Mouse (Mus musculus) hindbrain, embryonic 11.5 days (tissue): ENCODE measurements around the gene Ralgps1. TPM values are rescaled to one million over a fixed set of nuclear protein-coding genes. Genes with fewer than 3 reads are reported as not detected.

Experiments used
- ATAC-seq: fragments of 200-750 bp; cut with Nextera tagmentation; 2 replicates; pipeline ENCODE4 v1.8.0; 2017; ENCODE audit warnings: mild to moderate bottlenecking, moderate TSS enrichment, moderate library complexity; ENCODE audit not compliant: low FRiP score
- DNase-seq: peaks from one replicate; pipeline ENCODE4 v3.0.0-alpha.2; 2015; ENCODE audit warnings: low spot score
- H3K27ac ChIP-seq: fragments of 300-500 bp; sonication (generic); 2 replicates; pipeline ENCODE4 v1.5.1; 2014; ENCODE audit warnings: mild to moderate bottlenecking, low read depth, low read length
- H3K27me3 ChIP-seq: fragments of 300-500 bp; sonication (generic); 2 replicates; pipeline ENCODE4 v1.6.1; 2014; ENCODE audit warnings: mild to moderate bottlenecking, low read length, moderate library complexity, mixed read lengths; ENCODE audit not compliant: control insufficient read depth, insufficient read depth
- H3K36me3 ChIP-seq: fragments of 300-500 bp; sonication (generic); 2 replicates; pipeline ENCODE4 v1.6.1; 2014; ENCODE audit warnings: mild to moderate bottlenecking, low read length, moderate library complexity, mixed read lengths; ENCODE audit not compliant: control insufficient read depth, insufficient read depth
- H3K4me1 ChIP-seq: fragments of 300-500 bp; sonication (generic); replicated peaks from 2 replicates; pipeline ENCODE4 v1.6.1; 2014; ENCODE audit warnings: low read length, mixed read lengths; ENCODE audit not compliant: control insufficient read depth, insufficient read depth
- H3K4me2 ChIP-seq: fragments of 300-500 bp; sonication (generic); replicated peaks from 2 replicates; pipeline ENCODE4 v1.6.1; 2014; ENCODE audit warnings: mild to moderate bottlenecking, low read depth, low read length
- H3K4me3 ChIP-seq: fragments of 300-500 bp; sonication (generic); 2 replicates; pipeline ENCODE4 v1.5.1; 2014; ENCODE audit warnings: low read depth, low read length
- H3K9ac ChIP-seq: fragments of 300-500 bp; sonication (generic); 2 replicates; pipeline ENCODE4 v1.6.1; 2014; ENCODE audit warnings: low read depth, low read length
- H3K9me3 ChIP-seq: fragments of 300-500 bp; sonication (generic); 2 replicates; pipeline ENCODE4 v1.6.1; 2016; ENCODE audit warnings: low read length; ENCODE audit not compliant: control insufficient read depth
- WGBS: fragments of 180-500 bp; shearing (Covaris S2); extraction: QIAGEN DNeasy Blood & Tissue Kit; methylation state at CpG from one replicate; pipeline ENCODE4 v1.1.7; 2014; 5-methylcytosine and 5-hydroxymethylcytosine counted together
- polyA plus RNA-seq: library from polyadenylated mRNA; unstranded; fragments of >200 nt; fragmentation: Nextera tagmentation; extraction: Ambion mirVana; gene quantifications from 2 replicates; pipeline ENCODE4 v1.2.1, GENCODE M21; 2014

The Ralgps1 gene
- polyA plus RNA-seq, 1 experiment from 2014 or later: 20.6 TPM

DNA sequence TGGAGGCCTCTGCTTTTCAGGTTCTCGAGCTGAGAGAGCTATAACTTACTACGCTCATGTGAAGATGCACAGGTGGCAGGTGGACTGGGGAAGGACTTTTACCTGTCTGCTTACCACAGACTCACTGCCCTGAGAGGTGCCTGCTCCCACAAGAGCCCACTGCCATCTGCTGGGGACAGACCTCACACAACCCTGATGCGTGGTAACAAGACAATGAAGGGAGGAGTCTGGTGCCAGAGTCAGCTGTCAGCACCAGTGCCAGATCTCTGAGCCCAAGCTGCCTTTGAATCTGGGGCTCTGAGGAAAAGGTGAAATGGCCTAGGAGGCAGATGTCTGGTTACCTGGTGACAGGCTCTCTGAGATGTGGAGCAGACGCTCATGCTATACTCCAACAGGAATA, 136.4 kb downstream of the Ralgps1 start:
- 86% methylated on average over 4 of the region's 4 CpGs for WGBS
- ATAC-seq (no peak), DNase-seq (no peak)
- H3K9me3 ChIP-seq: no peaks in the 10 kb centered on the region
- no peaks in the 10 kb centered on the region for H3K4me1 ChIP-seq
- no peaks in the 10 kb centered on the region for H3K36me3 ChIP-seq
- H3K4me2 ChIP-seq: no peak overlapping the region
- no peak overlapping the region for H3K4me3 ChIP-seq
- H3K27me3 ChIP-seq: no peaks in the 10 kb centered on the region
- no peak overlapping the region for H3K9ac ChIP-seq
- no peak overlapping the region for H3K27ac ChIP-seq

DNA sequence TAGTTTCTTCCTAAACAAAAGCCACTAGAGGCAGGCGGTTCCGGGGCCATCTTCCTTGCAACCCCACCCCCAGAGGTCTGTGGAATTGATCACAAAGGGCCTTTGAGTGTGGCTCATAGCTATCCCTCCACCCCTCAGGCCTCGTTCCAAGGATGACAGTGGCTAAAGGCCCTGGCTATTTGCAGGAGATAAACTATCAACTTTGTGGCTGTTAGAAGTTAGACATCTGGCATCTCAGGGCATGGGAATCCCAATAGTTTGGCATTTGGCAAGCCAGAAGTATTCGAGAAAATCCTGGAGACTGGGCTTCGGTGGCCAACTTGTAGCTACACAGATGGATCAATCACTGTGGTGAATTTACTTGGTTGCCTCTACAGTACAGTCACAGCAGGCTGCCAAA, 137.4 kb downstream of the Ralgps1 start:
- DNase-seq (no peak), ATAC-seq (no peak)
- Histone ChIP-seq H3K36me3 (no peaks in the 10 kb centered on the region), H3K4me3 (no peak overlapping the region), H3K27ac (no peak overlapping the region), H3K9ac (no peak overlapping the region), H3K4me1 (no peaks in the 10 kb centered on the region), H3K4me2 (no peak overlapping the region), H3K27me3 (no peaks in the 10 kb centered on the region), H3K9me3 (no peaks in the 10 kb centered on the region)
- 71% methylated on average over 5 of the region's 5 CpGs for WGBS

DNA sequence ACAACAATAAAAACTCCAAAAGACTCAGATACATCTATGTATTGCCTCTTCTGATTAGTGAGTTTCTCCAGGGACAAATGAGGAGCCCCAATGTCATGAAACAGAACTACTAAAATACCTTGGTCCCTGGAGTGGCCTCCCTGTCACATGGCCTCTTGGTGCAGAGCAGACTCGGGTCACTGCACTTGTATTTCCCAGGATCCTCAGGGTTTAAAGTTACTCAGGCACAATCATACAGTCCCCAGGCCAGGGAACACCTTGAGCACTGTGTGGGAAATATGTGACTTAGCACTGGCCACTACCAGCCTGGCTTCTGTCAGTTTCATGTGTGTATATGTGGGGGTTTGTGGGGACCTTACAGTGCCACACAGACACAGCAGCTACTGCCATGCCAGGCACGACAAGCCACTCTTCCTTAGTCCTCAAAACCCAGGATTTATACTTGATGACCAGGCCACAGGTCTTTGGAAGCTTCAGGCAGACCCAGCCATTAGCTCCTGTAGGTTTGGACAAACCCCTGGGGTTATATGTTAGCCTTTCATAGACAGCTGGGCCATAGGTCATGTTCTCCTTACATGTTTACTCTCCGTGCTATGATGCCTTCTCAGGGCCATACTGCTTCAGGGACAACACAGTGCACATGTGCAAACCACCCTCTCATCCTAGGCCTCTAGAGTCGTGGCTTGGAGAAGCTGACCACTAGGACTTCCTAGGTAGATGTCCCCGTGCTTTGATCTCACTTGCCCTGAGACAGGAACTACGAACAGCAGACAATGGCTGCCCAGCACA, 138.3 kb downstream of the Ralgps1 start:
- H3K4me3 ChIP-seq: no peak overlapping the region
- H3K36me3 ChIP-seq: no peaks in the 10 kb centered on the region
- 74% methylated on average over 6 of the region's 6 CpGs for WGBS
- no peaks in the 10 kb centered on the region for H3K4me1 ChIP-seq
- H3K9ac ChIP-seq: no peak overlapping the region
- no peaks in the 10 kb centered on the region for H3K27me3 ChIP-seq
- H3K27ac ChIP-seq: no peak overlapping the region
- no peak overlapping the region for H3K4me2 ChIP-seq
- ATAC-seq (no peak), DNase-seq (no peak)
- H3K9me3 ChIP-seq: no peaks in the 10 kb centered on the region

DNA sequence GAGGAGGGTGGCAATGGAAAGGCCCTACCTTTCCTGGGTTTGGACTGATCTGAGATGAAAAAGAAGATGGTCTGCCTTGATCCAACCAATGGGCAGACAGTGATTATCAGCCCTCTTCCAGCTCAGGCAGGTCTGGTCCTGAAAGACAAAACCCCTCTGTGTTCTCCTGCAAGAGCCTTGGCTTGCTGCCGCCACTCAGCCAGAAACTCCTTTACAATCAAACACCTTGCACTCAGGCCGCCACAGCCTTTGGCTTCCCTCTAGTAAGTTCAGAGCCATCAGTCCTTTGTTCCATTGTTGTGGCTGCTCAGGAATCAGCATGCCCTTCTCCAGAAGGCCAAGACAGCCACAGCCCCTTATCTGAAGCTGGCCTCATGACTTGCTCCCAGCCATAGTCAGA, 139.5 kb downstream of the Ralgps1 start:
- Histone ChIP-seq H3K36me3 (no peaks in the 10 kb centered on the region), H3K27ac (no peak overlapping the region), H3K4me3 (no peak overlapping the region), H3K4me1 (no peaks in the 10 kb centered on the region), H3K27me3 (no peaks in the 10 kb centered on the region), H3K9me3 (no peaks in the 10 kb centered on the region), H3K9ac (no peak overlapping the region), H3K4me2 (no peak overlapping the region)
- 65% methylated on average over 2 of the region's 2 CpGs for WGBS
- no peak for ATAC-seq
- no peak for DNase-seq

DNA sequence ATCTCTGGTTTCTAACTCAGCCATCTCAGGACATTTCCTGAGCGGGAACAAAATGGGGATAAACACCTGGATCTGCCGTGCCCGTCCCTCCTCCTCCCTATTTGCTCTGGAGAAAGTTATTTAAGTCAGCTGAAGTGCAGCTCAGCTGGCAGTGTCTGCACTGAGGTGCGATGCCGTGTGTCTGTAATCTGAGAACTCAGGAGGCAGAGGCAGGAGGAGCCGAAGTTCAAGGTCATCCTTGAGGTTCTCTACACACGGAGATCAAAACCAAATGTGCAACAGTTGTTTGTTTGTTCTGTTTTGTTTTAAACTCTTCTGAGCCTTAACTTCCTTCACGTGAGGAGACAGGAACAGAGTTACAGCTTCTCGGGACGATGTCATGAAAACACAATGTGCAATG, 140.6 kb downstream of the Ralgps1 start:
- H3K4me2 ChIP-seq: no peak overlapping the region
- no peaks in the 10 kb centered on the region for H3K27me3 ChIP-seq
- no peaks in the 10 kb centered on the region for H3K36me3 ChIP-seq
- WGBS: 79% methylated on average over 10 of the region's 10 CpGs
- no peak overlapping the region for H3K4me3 ChIP-seq
- no peaks in the 10 kb centered on the region for H3K9me3 ChIP-seq
- DNase-seq (no peak), ATAC-seq (no peak)
- no peak overlapping the region for H3K27ac ChIP-seq
- no peaks in the 10 kb centered on the region for H3K4me1 ChIP-seq
- no peak overlapping the region for H3K9ac ChIP-seq

DNA sequence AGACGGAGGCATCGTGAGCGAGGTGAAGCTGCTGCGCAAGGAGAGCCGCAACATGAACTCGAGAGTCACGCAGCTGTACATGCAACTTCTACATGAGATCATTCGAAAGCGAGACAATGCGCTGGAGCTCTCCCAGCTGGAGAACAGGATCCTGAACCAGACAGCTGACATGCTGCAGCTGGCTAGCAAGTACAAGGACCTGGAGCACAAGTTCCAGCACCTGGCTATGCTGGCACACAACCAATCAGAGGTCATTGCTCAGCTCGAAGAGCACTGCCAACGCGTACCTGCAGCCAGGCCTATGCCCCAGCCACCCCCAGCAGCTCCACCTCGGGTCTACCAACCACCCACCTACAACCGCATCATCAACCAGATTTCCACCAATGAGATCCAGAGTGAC, 142.7 kb downstream of the Ralgps1 start:
- H3K9me3 ChIP-seq: no peaks in the 10 kb centered on the region
- no peak overlapping the region for H3K4me3 ChIP-seq
- no peak overlapping the region for H3K9ac ChIP-seq
- H3K27me3 ChIP-seq: no peaks in the 10 kb centered on the region
- H3K36me3 ChIP-seq: no peaks in the 10 kb centered on the region
- ATAC-seq (no peak), DNase-seq (no peak)
- 96% methylated on average over 15 of the region's 15 CpGs for WGBS
- no peak overlapping the region for H3K27ac ChIP-seq
- no peaks in the 10 kb centered on the region for H3K4me1 ChIP-seq
- no peak overlapping the region for H3K4me2 ChIP-seq

DNA sequence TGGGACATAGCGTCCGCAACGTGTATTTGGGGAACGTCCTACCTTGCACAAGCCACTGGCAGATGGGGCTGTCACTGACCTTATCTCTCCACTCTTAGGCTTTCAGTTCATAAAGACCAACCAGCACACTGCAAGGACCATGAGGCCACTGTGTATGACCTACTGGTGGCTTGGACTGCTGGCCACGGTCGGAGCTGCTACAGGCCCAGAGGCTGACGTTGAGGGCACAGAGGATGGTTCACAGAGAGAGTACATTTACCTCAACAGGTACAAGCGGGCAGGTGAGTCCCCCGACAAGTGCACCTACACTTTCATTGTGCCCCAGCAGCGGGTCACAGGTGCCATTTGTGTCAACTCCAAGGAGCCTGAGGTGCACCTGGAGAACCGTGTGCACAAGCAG, 143.2 kb downstream of the Ralgps1 start:
- Histone ChIP-seq H3K36me3 (no peaks in the 10 kb centered on the region), H3K27ac (no peak overlapping the region), H3K4me1 (no peaks in the 10 kb centered on the region), H3K9ac (no peak overlapping the region), H3K9me3 (no peaks in the 10 kb centered on the region), H3K4me3 (no peak overlapping the region), H3K4me2 (no peak overlapping the region), H3K27me3 (no peaks in the 10 kb centered on the region)
- DNase-seq (no peak), ATAC-seq (no peak)
- 93% methylated on average over 11 of the region's 11 CpGs for WGBS

DNA sequence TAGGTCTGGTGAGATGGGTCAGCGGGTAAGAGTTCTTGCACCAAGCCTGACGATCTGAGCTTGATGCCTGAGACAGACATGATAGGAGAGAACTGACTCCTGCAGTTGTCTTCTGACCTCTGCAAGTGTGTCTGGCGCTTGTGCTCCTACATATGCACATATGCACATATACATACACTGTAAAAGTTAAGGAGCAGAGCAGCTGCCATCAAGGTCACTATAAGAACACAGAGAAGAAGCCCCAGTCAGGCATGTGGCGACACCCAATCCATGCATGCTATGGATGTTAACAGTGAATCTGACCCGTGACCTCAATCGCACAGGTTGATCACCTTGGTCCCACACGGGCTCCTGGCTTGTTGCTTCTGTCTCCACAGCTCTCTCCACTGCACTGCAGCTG, 145.4 kb downstream of the Ralgps1 start:
- no peaks in the 10 kb centered on the region for H3K36me3 ChIP-seq
- ATAC-seq: no peak
- no peaks in the 10 kb centered on the region for H3K4me1 ChIP-seq
- DNase-seq: no peak
- H3K27ac ChIP-seq: no peak overlapping the region
- no peak overlapping the region for H3K4me3 ChIP-seq
- H3K9ac ChIP-seq: no peak overlapping the region
- no peaks in the 10 kb centered on the region for H3K9me3 ChIP-seq
- no peak overlapping the region for H3K4me2 ChIP-seq
- WGBS: 93% methylated on average over 7 of the region's 7 CpGs
- H3K27me3 ChIP-seq: no peaks in the 10 kb centered on the region

DNA sequence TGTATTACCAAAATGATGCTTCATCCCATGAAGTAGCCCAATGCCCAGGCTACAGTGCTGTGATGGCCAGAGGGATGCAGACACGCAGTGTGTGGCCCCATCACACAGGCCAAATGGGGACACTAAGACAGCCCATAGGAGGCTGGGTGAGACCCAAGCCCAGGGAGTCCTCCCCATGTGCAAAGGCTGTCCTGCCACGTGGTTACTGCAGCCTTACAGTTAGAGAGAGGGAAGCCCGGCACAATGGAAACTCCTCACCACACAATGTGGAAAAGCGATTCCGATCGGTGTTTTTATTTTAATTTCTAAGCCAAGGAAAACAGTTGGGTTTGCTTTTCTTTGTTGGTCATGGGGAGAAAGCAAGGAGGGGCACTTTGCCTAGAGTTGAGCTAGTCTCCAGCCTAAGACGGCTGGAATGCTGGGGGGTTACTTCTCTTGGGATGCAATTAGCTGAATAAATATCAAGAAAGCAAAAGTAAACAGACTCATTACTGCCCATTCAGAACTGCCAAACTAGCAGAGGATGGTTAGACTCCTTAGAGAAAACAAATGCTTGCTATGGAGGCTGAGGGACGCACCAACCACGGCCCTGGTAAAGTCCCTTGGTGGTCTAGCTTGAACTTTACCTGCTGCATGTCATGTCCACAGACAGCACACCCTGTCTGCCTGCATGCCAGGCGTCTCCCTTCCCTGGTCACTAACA, 147.5 kb downstream of the Ralgps1 start:
- H3K9ac ChIP-seq: no peak overlapping the region
- H3K9me3 ChIP-seq: no peaks in the 10 kb centered on the region
- H3K27ac ChIP-seq: no peak overlapping the region
- DNase-seq (no peak), ATAC-seq (no peak)
- H3K4me1 ChIP-seq: no peaks in the 10 kb centered on the region
- H3K27me3 ChIP-seq: no peaks in the 10 kb centered on the region
- no peaks in the 10 kb centered on the region for H3K36me3 ChIP-seq
- no peak overlapping the region for H3K4me2 ChIP-seq
- no peak overlapping the region for H3K4me3 ChIP-seq
- WGBS: 73% methylated on average over 10 of the region's 10 CpGs
